Mouse (Mus musculus) C2C12 (cell line): ENCODE measurements around the gene Hspa12a.

Experiments used
- CEBPB ChIP-seq: IDR thresholded peaks from one replicate; pipeline ENCODE4 v1.6.1; 2011; ENCODE audit warnings: low read depth, mild to moderate bottlenecking, control low read depth, moderate library complexity
- CTCF ChIP-seq: IDR thresholded peaks from one replicate; pipeline ENCODE4 v1.5.1; 2011; ENCODE audit not compliant: control insufficient read depth, insufficient read depth, insufficient read length

DNA sequence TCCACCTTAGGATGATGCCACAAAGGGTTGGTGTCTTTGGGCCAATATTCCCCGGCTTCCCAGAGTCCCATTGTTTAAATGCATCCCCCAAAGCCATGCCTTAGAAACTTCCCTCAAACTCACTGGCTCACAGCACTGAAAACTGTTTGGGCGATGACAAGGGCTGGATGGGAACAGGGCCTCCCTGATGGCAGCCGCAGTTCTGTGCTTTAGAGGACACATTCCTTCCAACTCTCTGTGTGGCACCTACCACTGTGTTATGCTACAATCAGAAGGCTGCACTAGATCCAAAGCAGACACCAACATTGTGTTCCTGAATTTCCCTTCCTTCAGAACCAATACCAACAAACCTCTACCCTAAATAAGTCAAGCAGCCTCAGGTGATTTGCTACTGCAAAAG lies 99.8 kb downstream of the Hspa12a start:
- TF ChIP-seq CTCF (no peak), CEBPB (no peak)
